Mouse (Mus musculus): ENCODE measurements around the gene Cyp2j5. TPM values are rescaled to one million over a fixed set of nuclear protein-coding genes. Genes with fewer than 3 reads are reported as not detected.
A peak's percentile ranks its signal among the peaks of the same experiment; 100 is the strongest.

Cyp2j5 gene
- polyA plus RNA-seq, 1 experiment, result not detected

DNA sequence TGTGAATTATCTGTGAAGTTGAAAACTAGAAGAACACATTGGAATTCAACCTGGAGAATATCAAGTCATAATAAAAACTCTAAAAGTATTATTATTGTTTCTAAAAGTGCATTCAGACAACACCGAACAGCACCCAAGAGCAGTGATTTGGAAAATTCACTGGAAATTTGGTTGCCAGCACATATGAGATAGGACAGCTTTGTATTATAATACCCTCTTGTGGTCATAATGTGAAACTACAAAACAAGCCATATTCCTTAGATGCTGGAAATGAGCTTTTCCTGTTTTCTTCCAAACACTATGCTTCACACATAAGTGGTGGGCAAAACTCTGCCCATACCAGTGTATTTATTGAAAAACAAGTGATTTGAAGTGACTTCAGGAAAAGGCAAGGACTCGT lies 19.5 kb upstream of the Cyp2j5 start:
- TF ChIP-seq CTCF (IDR thresholded peaks at IDR 0.05; ENCODE audit: extremely low read depth, insufficient read depth, insufficient read length, insufficient replicate concordance), result no peak
- TF ChIP-seq POLR2A (IDR thresholded peaks at IDR 0.05; ENCODE audit: low read depth, low read length), result no peak
- Histone ChIP-seq H3K4me1 (ENCODE audit: control insufficient read depth, insufficient read depth, insufficient read length) (no peaks in the 10 kb centered on the region), H3K36me3 (ENCODE audit: control insufficient read depth, insufficient read depth, low read length) (no peaks in the 10 kb centered on the region), H3K27me3 (ENCODE audit: control insufficient read depth, insufficient read depth, low read length) (no peaks in the 10 kb centered on the region), H3K4me3 (ENCODE audit: extremely low read depth, insufficient read depth, insufficient read length) (no peak overlapping the region), H3K27ac (ENCODE audit: insufficient read depth, low read length) (no peak overlapping the region)
- no peak for DNase-seq (ENCODE audit: low read depth in 1 of 2, low spot score in 2 of 2)
- WGBS, result 44% methylated on average over 2 of the region's 2 CpGs

DNA sequence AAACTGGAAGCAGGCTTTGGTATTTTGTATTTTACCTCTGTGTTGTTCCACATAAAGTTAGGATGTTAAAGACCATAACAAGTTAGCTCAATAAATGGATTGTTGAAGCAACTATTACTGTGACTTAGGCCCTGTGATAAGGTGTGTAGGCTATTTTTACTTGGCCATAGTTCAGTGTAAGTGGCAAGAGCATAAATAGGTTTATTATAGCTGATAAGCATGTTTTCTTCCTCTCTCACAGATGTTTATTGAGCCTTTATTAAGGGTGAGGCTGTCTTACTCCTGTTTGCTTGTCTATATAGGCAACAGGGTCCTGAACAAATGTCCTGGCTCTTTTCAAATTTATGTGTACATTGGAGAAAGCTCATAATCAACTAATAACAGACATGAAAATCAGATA lies 17.0 kb upstream of the Cyp2j5 start:
- TF ChIP-seq CTCF (IDR thresholded peaks at IDR 0.05; ENCODE audit: extremely low read depth, insufficient read depth, insufficient read length, insufficient replicate concordance) (no peak), POLR2A (IDR thresholded peaks at IDR 0.05; ENCODE audit: low read depth, low read length) (no peak)
- no peak for DNase-seq (ENCODE audit: low read depth in 1 of 2, low spot score in 2 of 2)
- Histone ChIP-seq H3K27ac (ENCODE audit: insufficient read depth, low read length) (no peak overlapping the region), H3K27me3 (ENCODE audit: control insufficient read depth, insufficient read depth, low read length) (no peaks in the 10 kb centered on the region), H3K36me3 (ENCODE audit: control insufficient read depth, insufficient read depth, low read length) (no peaks in the 10 kb centered on the region), H3K4me3 (ENCODE audit: extremely low read depth, insufficient read depth, insufficient read length) (no peak overlapping the region), H3K4me1 (ENCODE audit: control insufficient read depth, insufficient read depth, insufficient read length) (no peaks in the 10 kb centered on the region)

DNA sequence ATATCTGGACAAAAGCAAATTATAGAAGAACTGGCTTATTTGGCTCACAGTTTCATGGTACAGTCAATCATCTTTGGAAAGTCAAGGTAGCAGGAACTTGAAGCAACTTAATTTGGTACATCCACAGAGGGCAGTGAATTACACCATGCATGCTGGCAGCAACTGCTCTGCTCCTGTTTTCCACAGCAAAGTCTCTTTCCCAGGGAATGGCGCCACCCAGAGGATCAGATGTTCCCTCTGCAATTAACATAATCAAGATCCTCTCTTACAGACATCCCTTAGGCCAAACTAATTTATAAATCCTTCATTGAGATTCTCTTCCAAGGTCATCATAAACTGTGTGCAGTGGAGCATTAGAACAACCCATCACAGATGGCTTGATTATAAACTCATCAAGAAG lies 16.3 kb upstream of the Cyp2j5 start:
- no peak for TF ChIP-seq POLR2A (IDR thresholded peaks at IDR 0.05; ENCODE audit: low read depth, low read length)
- TF ChIP-seq CTCF (IDR thresholded peaks at IDR 0.05; ENCODE audit: extremely low read depth, insufficient read depth, insufficient read length, insufficient replicate concordance), result no peak
- Histone ChIP-seq H3K27ac (ENCODE audit: insufficient read depth, low read length) (no peak overlapping the region), H3K36me3 (ENCODE audit: control insufficient read depth, insufficient read depth, low read length) (no peaks in the 10 kb centered on the region), H3K27me3 (ENCODE audit: control insufficient read depth, insufficient read depth, low read length) (no peaks in the 10 kb centered on the region), H3K4me3 (ENCODE audit: extremely low read depth, insufficient read depth, insufficient read length) (no peak overlapping the region), H3K4me1 (ENCODE audit: control insufficient read depth, insufficient read depth, insufficient read length) (no peaks in the 10 kb centered on the region)
- WGBS, result 34% methylated on average over 1 of the region's 1 CpGs
- no peak for DNase-seq (ENCODE audit: low read depth in 1 of 2, low spot score in 2 of 2)

DNA sequence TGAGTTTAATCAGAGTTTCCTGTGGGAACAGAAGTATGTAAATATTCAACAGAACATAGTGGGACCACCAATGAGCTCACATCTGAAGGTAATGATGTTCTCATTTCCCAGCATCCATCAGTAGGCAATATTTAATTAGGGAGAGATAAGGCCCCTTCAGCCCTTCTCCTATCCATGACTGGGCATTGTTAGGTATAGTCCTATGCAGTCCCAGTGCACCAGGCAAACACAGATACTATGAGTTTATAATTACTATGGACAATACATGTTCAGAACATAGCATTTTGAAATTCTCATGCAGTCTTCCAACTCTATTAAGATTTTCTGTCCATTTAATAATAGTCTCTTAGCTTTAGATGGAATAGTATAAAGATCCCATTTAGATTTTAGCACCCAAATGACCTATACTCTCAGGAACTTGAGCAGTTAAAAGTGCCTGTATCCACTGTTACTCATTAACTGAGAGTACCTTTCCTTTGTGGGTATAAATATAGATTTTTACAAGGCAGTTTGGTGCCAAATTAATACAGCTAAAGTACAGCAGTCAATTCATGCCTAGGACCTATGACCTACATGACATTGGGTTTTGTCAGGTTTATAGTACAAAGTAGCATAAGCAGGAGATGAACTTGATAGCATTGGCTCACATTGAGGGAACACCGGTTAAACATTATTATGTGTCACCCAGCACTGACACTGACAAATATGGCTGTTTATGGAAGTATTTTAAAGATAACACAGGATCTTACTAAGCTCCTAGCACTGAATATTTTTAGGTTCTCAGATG lies 907 bp upstream of the Cyp2j5 start:
- Histone ChIP-seq H3K27ac (ENCODE audit: insufficient read depth, low read length) (no peak overlapping the region), H3K36me3 (ENCODE audit: control insufficient read depth, insufficient read depth, low read length) (no peaks in the 10 kb centered on the region), H3K4me3 (ENCODE audit: extremely low read depth, insufficient read depth, insufficient read length) (no peak overlapping the region), H3K4me1 (ENCODE audit: control insufficient read depth, insufficient read depth, insufficient read length) (no peaks in the 10 kb centered on the region), H3K27me3 (ENCODE audit: control insufficient read depth, insufficient read depth, low read length) (no peaks in the 10 kb centered on the region)
- DNase-seq (ENCODE audit: low read depth in 1 of 2, low spot score in 2 of 2), result no peak
- TF ChIP-seq CTCF (IDR thresholded peaks at IDR 0.05; ENCODE audit: extremely low read depth, insufficient read depth, insufficient read length, insufficient replicate concordance) (no peak), POLR2A (IDR thresholded peaks at IDR 0.05; ENCODE audit: low read depth, low read length) (no peak)
- 98% methylated on average over 1 of the region's 1 CpGs for WGBS

DNA sequence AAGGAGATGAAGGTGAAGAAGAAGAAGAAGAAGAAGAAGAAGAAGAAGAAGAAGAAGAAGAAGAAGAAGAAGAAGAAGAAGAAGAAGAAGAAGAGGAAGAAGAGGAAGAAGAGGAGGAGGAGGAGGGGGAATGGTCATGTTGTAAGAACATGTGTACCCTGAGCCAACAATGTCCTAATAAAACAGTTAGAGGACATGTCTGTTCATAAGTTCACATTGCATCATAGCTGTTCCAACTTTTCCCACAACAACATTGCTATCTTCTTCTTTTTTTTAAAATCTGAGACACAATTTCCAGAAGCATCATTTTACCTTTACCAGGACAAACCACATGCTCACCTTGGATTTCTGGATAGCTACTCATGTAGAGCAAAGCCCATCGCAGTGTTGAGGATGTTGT lies 28.5 kb downstream of the Cyp2j5 start:
- no peak for DNase-seq (ENCODE audit: low read depth in 1 of 2, low spot score in 2 of 2)
- Histone ChIP-seq H3K4me1 (ENCODE audit: control insufficient read depth, insufficient read depth, insufficient read length) (no peaks in the 10 kb centered on the region), H3K36me3 (ENCODE audit: control insufficient read depth, insufficient read depth, low read length) (no peaks in the 10 kb centered on the region), H3K27ac (ENCODE audit: insufficient read depth, low read length) (no peak overlapping the region), H3K4me3 (ENCODE audit: extremely low read depth, insufficient read depth, insufficient read length) (no peak overlapping the region), H3K27me3 (ENCODE audit: control insufficient read depth, insufficient read depth, low read length) (no peaks in the 10 kb centered on the region)
- no peak for TF ChIP-seq CTCF (IDR thresholded peaks at IDR 0.05; ENCODE audit: extremely low read depth, insufficient read depth, insufficient read length, insufficient replicate concordance)
- WGBS, result 85% methylated on average over 1 of the region's 1 CpGs

DNA sequence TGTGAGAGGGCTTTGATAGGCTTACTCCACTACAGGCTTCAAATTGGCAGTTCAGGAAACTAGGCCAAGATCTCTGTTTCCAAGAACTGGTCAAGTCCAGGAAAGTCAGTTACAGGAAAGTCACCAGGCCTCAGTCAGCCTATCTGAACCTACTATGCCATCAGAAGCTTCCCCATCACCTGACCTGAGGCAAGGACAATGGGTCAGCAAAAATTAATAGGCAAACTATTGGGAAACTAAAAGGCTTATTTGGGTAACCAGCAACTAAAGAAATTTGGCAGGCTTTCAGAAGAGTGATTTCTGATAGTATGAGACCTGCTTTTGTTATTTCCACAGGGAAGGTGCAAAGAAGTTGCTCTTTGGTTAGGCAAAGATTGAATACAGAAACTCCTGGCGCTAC lies 41.5 kb downstream of the Cyp2j5 start:
- no peak overlapping the region for H3K4me3 ChIP-seq (ENCODE audit: extremely low read depth, insufficient read depth, insufficient read length)
- H3K36me3 ChIP-seq (ENCODE audit: control insufficient read depth, insufficient read depth, low read length), result no peaks in the 10 kb centered on the region
- no peaks in the 10 kb centered on the region for H3K4me1 ChIP-seq (ENCODE audit: control insufficient read depth, insufficient read depth, insufficient read length)
- WGBS, result 96% methylated on average over 1 of the region's 1 CpGs
- H3K27me3 ChIP-seq (ENCODE audit: control insufficient read depth, insufficient read depth, low read length), result no peaks in the 10 kb centered on the region
- TF ChIP-seq POLR2A (IDR thresholded peaks at IDR 0.05; ENCODE audit: low read depth, low read length) (no peak), CTCF (IDR thresholded peaks at IDR 0.05; ENCODE audit: extremely low read depth, insufficient read depth, insufficient read length, insufficient replicate concordance) (no peak)
- no peak overlapping the region for H3K27ac ChIP-seq (ENCODE audit: insufficient read depth, low read length)
- no peak for DNase-seq (ENCODE audit: low read depth in 1 of 2, low spot score in 2 of 2)

DNA sequence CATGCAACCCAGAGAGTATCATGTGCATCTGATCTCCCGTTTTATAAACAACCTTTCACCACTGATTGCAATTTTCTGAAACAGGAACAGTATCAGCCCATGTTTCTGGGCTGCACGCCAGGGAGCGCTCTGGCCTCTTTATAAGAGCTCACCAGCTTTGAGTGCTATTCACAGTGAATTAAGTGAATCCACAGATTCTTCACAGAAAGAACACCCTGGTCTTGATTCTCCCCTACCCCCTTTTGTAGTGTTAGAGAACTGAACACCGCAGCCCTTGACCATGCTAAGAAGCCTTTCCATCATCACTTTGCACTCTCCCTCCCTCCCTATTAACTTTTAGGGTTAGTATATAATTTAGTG lies 72.2 kb downstream of the Cyp2j5 start:
- H3K36me3 ChIP-seq (ENCODE audit: control insufficient read depth, insufficient read depth, low read length), result no peaks in the 10 kb centered on the region
- no peak for DNase-seq (ENCODE audit: low read depth in 1 of 2, low spot score in 2 of 2)
- H3K4me3 ChIP-seq (ENCODE audit: extremely low read depth, insufficient read depth, insufficient read length), result 0 out of 2 replicates have a peak overlapping the region, but pooled peaks have one; percentile 42
- no peak overlapping the region for H3K27ac ChIP-seq (ENCODE audit: insufficient read depth, low read length)
- 19% methylated on average over 4 of the region's 4 CpGs for whole genome bisulfite sequencing
- TF ChIP-seq POLR2A (IDR thresholded peaks at IDR 0.05; ENCODE audit: low read depth, low read length) (no peak), CTCF (IDR thresholded peaks at IDR 0.05; ENCODE audit: extremely low read depth, insufficient read depth, insufficient read length, insufficient replicate concordance) (no peak)
- H3K4me1 ChIP-seq (ENCODE audit: control insufficient read depth, insufficient read depth, insufficient read length), result peaks cover 4% of the 10 kb centered on the region; the same call in 1 of the 2 replicates
- H3K27me3 ChIP-seq (ENCODE audit: control insufficient read depth, insufficient read depth, low read length), result no peaks in the 10 kb centered on the region
